Mouse (Mus musculus) stomach, postnatal 0 days (tissue): Measurements from ENCODE around the gene Zfp462. TPM values are rescaled to one million over a fixed set of nuclear protein-coding genes. Genes with fewer than 3 reads are reported as not detected.

Experiments used
- ATAC-seq: fragments of 200-750 bp; cut with Nextera tagmentation; 2 replicates; pipeline ENCODE4 v1.8.0; 2017; ENCODE audit not compliant: low FRiP score, low TSS enrichment
- DNase-seq: peaks from one replicate; pipeline ENCODE4 v3.0.0-alpha.2; 2016; ENCODE audit warnings: low spot score
- H3K27ac ChIP-seq: fragments of 300-500 bp; sonication (generic); replicated peaks from 2 replicates; pipeline ENCODE4 v1.5.1; 2014; ENCODE audit warnings: mild to moderate bottlenecking, control low read depth
- H3K27me3 ChIP-seq: fragments of 300-500 bp; sonication (generic); 2 replicates; pipeline ENCODE4 v1.6.1; 2014; ENCODE audit warnings: low read length; ENCODE audit not compliant: control insufficient read depth, insufficient read depth
- H3K36me3 ChIP-seq: fragments of 300-500 bp; sonication (generic); 2 replicates; pipeline ENCODE4 v1.6.1; 2014; ENCODE audit warnings: low read length, mixed read lengths; ENCODE audit not compliant: control insufficient read depth, insufficient read depth
- H3K4me1 ChIP-seq: fragments of 300-500 bp; sonication (generic); replicated peaks from 2 replicates; pipeline ENCODE4 v1.6.1; 2014; ENCODE audit warnings: antibody characterized with exemption; ENCODE audit not compliant: control insufficient read depth, insufficient read depth
- H3K4me2 ChIP-seq: fragments of 300-500 bp; sonication (generic); replicated peaks from 2 replicates; pipeline ENCODE4 v1.6.1; 2014; ENCODE audit warnings: low read depth, mild to moderate bottlenecking, control low read depth, moderate library complexity
- H3K4me3 ChIP-seq: fragments of 300-500 bp; sonication (generic); 2 replicates; pipeline ENCODE4 v1.5.1; 2014; ENCODE audit warnings: low read depth, low read length, control low read depth
- H3K9ac ChIP-seq: fragments of 300-500 bp; sonication (generic); 2 replicates; pipeline ENCODE4 v1.6.1; 2014; ENCODE audit warnings: mild to moderate bottlenecking, low read length, control low read depth, mixed read lengths
- H3K9me3 ChIP-seq: fragments of 300-500 bp; sonication (generic); 2 replicates; pipeline ENCODE4 v1.6.1; 2016; ENCODE audit warnings: low read length; ENCODE audit not compliant: control insufficient read depth
- CTCF ChIP-seq: IDR thresholded peaks from 2 replicates; pipeline ENCODE4 v1.5.1; 2016; ENCODE audit warnings: antibody characterized with exemption, low read depth, mild to moderate bottlenecking, moderate library complexity
- EP300 ChIP-seq: optimal IDR thresholded peaks from 2 replicates; pipeline ENCODE3; 2016; ENCODE audit warnings: antibody characterized with exemption
- WGBS: fragments of 180-500 bp; shearing (Covaris S2); extraction: QIAGEN DNeasy Blood & Tissue Kit; methylation state at CpG from one replicate; pipeline ENCODE4 v1.1.7; 2014; 5-methylcytosine and 5-hydroxymethylcytosine counted together
- polyA plus RNA-seq: library from polyadenylated mRNA; unstranded; fragments of >200 nt; fragmentation: Nextera tagmentation; extraction: Ambion mirVana; gene quantifications from 2 replicates; pipeline ENCODE4 v1.2.1, GENCODE M21; 2015

Gene Zfp462
- polyA plus RNA-seq, 1 experiment from 2014 or later, result 1.1 TPM

GRCm38 (mm10) chr4:55051345-55051744, 106.5 kb downstream of the Zfp462 start:
- no peaks in the 10 kb centered on the region; the same call in 1 of the 2 replicates for H3K36me3 ChIP-seq
- H3K4me1 ChIP-seq, result 0 out of 2 replicates have a peak, but pooled peaks cover 2% of the 10 kb centered on the region
- ATAC-seq (no peak), DNase-seq (no peak)
- H3K4me2 ChIP-seq, result no peak overlapping the region
- H3K27ac ChIP-seq, result no peak overlapping the region
- no peak overlapping the region for H3K4me3 ChIP-seq
- H3K27me3 ChIP-seq, result no peaks in the 10 kb centered on the region
- no peaks in the 10 kb centered on the region for H3K9me3 ChIP-seq
- TF ChIP-seq CTCF (no peak), EP300 (no peak)
- H3K9ac ChIP-seq, result no peak overlapping the region
- WGBS, result 96% methylated on average over 4 of the region's 4 CpGs

GRCm38 (mm10) chr4:55052686-55053085, 107.8 kb downstream of the Zfp462 start:
- Histone ChIP-seq H3K9me3 (no peaks in the 10 kb centered on the region), H3K27ac (no peak overlapping the region), H3K4me2 (no peak overlapping the region), H3K4me3 (no peak overlapping the region), H3K4me1 (peaks cover 2% of the 10 kb centered on the region; the same call in 1 of the 2 replicates), H3K9ac (no peak overlapping the region), H3K27me3 (no peaks in the 10 kb centered on the region), H3K36me3 (no peaks in the 10 kb centered on the region; the same call in 1 of the 2 replicates)
- ATAC-seq (no peak), DNase-seq (no peak)
- TF ChIP-seq EP300 (no peak), CTCF (no peak)
- WGBS, result 82% methylated on average over 10 of the region's 10 CpGs

DNA sequence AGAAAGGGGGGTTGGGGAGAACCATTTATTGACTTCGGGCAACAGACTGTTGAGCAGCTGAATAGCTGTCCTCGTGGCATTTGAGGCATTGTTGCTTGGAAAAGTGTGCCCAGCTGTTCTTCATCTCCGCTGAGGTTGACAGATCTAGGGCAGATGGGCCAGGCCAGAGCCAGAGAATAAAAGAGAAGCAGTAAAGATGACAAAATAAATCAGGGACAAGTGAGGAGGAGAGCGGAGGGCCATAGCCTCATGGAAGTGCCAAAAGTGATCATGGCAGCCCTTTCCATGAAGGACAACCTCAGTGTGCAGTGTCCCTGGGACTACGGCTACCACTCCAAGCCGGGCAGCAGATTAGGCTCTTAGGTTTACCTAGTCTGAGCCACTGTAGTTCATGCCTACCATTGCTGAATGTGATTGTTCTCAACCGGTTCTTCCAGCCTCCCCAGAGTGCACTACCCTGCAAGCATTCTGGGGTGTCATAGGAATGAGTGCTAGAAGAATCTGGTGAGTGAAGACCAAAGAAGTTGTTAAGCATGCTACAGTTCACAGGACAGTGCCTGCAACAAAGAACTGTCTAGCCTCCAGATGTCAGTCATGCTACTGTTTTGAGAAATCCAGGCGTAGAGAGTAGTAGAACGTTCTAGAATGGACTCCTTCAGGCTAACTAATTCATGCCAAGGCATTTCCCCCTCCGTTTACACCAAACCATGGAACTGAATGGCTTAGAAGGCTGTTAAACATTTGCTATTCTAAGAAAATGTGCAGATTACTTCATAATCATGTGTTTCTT, 113.0 kb downstream of the Zfp462 start:
- no peaks in the 10 kb centered on the region for H3K9me3 ChIP-seq
- peak overlapping the region; percentile 58 for H3K27ac ChIP-seq
- H3K36me3 ChIP-seq, result no peaks in the 10 kb centered on the region; the same call in 1 of the 2 replicates
- H3K4me2 ChIP-seq, result no peak overlapping the region
- no peak overlapping the region for H3K9ac ChIP-seq
- ATAC-seq, result no peak
- no peak for DNase-seq
- H3K27me3 ChIP-seq, result no peaks in the 10 kb centered on the region
- no peak overlapping the region for H3K4me3 ChIP-seq
- H3K4me1 ChIP-seq, result peaks cover 2% of the 10 kb centered on the region; the same call in 1 of the 2 replicates
- WGBS, result 56% methylated on average over 10 of the region's 10 CpGs
- no peak for TF ChIP-seq EP300
- TF ChIP-seq CTCF, result peak; percentile 45; the same call in 1 of the 2 replicates

DNA sequence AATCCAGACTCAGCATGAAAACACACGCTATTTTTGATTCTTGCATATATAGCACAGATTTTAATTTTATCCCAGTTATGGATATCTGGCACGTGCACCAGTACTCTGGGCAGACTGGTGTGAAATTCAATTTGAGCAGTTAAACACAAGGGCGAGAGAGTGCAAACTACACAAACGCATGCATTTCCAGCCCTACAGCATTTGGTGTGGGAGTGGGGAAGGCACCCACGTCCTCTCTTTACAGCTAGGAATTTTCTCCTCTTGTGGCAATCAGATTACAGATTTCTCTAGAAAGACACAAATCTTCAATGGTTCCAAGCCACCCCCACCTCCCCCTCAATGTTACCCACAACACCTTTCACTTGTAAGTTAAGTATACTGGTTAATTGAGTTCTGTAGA, 114.1 kb downstream of the Zfp462 start:
- Histone ChIP-seq H3K9me3 (no peaks in the 10 kb centered on the region), H3K36me3 (no peaks in the 10 kb centered on the region; the same call in 1 of the 2 replicates), H3K27ac (no peak overlapping the region), H3K4me2 (no peak overlapping the region), H3K4me1 (peaks cover 2% of the 10 kb centered on the region; the same call in 1 of the 2 replicates), H3K27me3 (no peaks in the 10 kb centered on the region), H3K4me3 (no peak overlapping the region), H3K9ac (no peak overlapping the region)
- TF ChIP-seq CTCF, result no peak
- TF ChIP-seq EP300, result no peak
- DNase-seq (no peak), ATAC-seq (no peak)
- 63% methylated on average over 5 of the region's 5 CpGs for WGBS

- Histone ChIP-seq H3K27ac (no peak overlapping the region), H3K9me3 (no peaks in the 10 kb centered on the region), H3K9ac (no peak overlapping the region), H3K4me3 (no peak overlapping the region), H3K4me1 (no peaks in the 10 kb centered on the region), H3K27me3 (no peaks in the 10 kb centered on the region), H3K36me3 (no peaks in the 10 kb centered on the region), H3K4me2 (no peak overlapping the region)
- TF ChIP-seq CTCF (no peak), EP300 (no peak)
- WGBS, result 46% methylated on average over 17 of the region's 17 CpGs
- DNase-seq (no peak), ATAC-seq (peak; percentile 72)
These were observed 121.7 kb downstream of the Zfp462 start for GRCm38 (mm10) chr4:55066341-55067170.

GRCm38 (mm10) chr4:55071535-55071934, 126.7 kb downstream of the Zfp462 start:
- Histone ChIP-seq H3K9ac (no peak overlapping the region), H3K27ac (no peak overlapping the region), H3K4me2 (no peak overlapping the region), H3K4me3 (no peak overlapping the region), H3K4me1 (no peaks in the 10 kb centered on the region), H3K36me3 (no peaks in the 10 kb centered on the region), H3K27me3 (no peaks in the 10 kb centered on the region), H3K9me3 (no peaks in the 10 kb centered on the region)
- 87% methylated on average over 5 of the region's 5 CpGs for WGBS
- no peak for TF ChIP-seq EP300
- ATAC-seq (no peak), DNase-seq (no peak)
